Mouse (Mus musculus) urinary bladder, postnatal 10 days (tissue): ENCODE data around the gene Itga2b.

Source experiments
- DNase-seq: peaks from one replicate; pipeline ENCODE4 v3.0.0; 2022; ENCODE audit warnings: low spot score

Gene Itga2b

DNA sequence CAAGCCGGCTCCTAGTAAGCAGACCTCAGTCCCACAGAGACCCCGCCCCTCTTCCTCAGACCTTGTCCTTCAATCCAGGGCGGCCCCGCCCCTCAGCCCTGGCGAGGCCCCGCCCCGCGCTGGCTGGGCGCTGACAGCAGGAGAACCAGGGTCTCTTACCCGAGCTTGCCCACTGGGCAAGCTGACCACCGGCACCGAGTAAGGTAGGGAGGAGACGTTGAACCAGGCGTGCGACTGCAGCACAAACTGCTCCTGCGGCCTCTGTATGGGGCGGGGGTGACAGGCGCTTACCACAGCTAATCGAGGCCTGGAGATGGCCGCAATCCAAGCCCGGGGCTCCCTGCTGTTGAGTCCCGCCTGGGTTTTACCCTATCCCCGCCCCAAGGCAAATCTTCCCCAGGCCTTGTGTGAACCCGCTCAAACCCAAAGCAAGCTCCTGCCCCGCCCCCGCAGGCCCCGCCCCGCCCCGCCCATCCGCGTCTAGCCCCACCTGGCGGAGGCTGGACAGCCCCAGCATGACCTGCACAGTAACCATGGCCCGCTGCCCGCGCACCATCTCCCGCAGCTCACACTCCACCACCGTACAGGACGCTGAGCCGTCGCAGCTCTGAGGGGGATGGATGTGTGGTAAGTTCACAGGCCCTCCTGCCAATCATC lies 14.1 kb downstream of the Itga2b start:
- no peak for DNase-seq

- no peak for DNase-seq
These were observed 16.8 kb downstream of the Itga2b start for GRCm38 (mm10) chr11:102453131-102453530.

- no peak for DNase-seq
These were observed 20.6 kb downstream of the Itga2b start for GRCm38 (mm10) chr11:102449043-102450008.

DNA sequence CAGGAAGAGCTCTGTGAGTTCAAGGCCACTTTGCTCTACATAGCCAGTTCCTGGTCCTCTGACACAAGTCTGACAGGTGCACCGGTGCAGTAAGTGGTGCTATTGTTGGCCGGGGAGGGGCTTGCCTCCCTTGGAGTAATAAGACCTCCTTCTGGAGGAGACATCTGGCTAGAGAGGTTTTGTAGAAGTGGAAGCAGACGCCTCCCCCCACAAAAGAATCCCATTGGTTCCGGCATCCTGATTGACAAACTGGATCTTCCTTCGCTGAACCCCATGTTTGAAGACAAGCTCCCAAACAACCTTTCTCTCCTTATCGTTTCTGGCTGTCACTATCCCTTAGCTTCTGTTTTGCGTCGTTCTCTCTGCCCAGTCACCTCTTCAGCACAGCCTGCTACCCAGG lies 21.6 kb downstream of the Itga2b start:
- DNase-seq, result no peak

DNA sequence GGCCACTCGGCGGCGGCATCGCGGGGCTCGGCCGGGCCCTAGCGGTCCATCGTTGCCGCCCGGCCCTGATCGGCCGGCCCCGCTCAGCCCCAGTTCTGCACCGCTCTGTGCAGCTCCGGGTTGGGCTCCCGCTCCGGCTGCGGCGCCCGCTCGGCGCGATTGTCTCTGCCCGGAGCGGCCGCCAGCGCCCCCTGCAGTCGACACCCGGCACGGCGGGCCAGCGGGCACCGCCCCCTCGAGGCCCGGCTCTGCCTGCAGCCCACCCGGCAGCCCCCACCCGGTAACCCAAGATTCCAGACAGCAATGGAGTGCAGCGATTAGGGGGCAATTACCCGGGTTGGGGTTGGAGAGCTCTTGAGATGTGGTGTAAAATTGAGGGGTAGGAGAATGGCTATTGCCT lies 22.4 kb downstream of the Itga2b start, which contains the start of gene Fam171a2:
Gene Fam171a2, minus strand, starts transcription at position 186 of the 400 bp plus-strand sequence.
- DNase-seq, result no peak

DNA sequence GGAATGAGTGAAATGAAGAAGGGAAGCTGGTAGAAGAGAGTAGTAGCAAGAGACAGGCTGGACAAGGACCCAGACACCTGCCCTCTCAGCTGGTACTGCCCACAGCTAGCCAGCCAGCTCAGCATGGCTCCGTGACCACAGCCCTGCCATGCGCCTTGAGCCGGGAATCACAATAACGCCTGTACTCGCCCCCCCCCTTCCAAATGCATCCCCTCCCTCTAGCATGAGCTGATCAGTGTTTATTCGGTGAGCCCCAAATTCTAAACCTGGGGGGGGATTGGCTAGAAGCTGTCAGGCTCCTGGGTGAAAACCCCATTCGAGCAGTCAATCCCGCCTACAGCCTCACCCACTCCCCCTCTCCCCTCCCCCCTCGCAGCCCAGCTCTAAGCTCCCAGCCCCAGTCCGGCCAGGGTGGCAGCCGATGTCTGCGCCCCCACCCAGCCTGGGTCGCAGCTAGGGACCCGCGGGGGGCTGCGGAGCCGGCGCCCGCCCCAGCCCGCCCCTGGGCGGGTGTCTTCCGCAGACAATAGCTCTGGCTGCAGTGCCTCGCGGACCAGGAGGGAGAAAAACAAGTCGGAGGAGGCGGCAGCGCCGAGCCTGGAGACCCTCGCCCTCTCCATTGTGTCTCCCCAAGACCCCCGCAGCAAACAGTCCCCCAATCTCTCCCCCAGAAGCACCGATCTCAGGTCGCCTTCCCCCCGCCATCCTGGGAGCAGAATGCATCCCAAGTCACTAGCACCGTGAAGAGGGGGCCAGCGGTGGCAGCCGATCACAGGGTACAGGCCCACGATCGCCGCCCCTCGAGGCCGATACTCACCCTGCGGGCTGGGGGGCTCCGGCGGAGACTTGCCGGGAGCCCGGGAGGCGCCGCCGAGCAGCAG lies 23.1 kb downstream of the Itga2b start:
- no peak for DNase-seq

DNA sequence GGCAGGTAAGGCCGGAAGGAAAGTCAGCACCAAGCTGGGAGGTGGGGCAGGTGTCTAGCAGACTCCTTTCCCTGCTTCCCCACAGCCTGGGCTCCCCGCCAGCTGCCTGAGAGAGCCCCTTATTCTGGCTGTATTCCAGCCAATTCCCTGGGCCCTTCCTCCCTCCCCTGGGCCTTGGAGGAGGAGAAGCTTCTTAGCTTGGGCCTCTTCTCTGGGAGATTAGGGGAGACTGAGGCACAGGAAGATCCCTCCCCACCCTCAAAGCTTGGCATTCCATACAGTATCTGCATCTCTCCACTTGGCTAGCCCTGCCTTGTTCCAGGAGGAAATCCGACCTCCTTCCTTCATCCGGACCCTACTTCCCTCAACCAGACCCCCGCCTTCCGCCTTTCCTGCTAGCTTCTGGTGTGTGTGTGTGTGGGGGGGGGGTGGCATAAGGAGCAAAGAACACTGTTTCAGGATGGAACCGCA lies 24.0 kb downstream of the Itga2b start:
- DNase-seq, result no peak

DNA sequence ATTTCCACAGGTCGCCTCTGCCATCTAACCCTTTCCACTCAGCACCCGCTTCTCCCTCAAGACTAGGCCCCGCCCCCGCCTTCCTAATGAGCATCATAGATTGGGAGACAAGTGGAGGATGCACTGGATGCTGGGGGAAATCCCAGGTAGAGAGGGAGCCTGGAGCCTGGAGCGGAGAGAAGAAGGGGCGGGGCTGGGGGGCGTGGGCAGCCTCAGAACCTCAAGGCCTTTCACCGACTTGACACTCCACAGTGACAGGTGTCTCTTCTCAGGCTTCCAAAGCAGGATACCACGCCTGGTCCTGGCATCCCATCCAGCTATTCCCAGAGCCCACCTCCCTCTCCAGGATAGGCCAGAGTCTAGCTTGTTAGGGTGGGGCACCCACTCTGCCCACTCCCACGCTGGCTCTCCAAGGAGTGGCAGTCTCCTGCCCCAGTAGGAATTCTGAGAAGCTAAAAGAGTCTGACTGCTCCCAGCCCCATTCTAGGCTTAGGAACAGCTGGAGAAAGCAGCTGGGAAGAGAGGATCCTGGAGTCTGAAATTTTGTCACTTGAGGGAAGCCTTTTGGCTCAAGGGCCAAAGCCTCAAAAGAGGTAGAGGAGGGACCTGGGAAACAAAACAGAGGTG lies 24.5 kb downstream of the Itga2b start:
- no peak for DNase-seq

GRCm38 (mm10) chr11:102444781-102445180 lies 25.1 kb downstream of the Itga2b start:
- no peak for DNase-seq

DNA sequence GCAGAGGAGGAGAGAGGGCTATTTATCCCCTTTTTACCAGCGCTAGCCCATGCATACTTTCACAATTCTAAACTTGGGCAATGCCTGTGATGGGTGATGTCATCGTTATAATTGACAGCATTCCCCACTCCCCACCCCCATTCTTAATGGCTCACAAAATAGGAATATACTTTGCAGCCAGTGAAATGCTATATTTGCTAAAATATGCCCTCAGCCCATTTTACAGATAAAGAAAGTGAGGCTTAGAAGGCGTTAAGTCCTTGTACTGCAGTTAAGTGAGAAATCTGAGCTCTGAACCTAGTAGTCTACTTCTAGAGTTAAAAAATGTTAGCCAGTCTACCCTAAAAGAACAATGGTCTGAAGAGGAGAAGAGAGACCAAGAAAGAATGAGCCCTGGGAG lies 25.6 kb downstream of the Itga2b start:
- no peak for DNase-seq

GRCm38 (mm10) chr11:102443740-102444139 lies 26.2 kb downstream of the Itga2b start:
- DNase-seq, result no peak

DNA sequence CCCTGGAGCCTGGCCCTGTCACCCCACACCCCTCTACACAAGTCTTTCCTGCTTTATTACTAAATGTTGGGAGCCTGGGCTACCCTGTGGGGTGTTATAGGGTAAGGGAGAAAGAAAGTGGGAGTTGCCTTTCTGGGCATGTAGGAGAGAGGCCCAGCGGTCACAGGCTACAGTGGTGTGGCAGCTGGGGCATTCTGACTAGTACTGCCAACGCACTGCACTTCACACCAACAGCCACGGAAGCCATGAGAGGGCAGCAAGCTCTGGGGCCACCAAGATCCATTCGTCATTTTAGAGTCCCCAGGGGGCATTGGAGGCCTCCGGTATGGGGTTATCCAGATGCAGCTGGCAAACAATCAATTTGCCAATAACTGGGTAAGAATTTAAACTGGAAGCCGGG lies 27.8 kb downstream of the Itga2b start:
- DNase-seq, result no peak

DNA sequence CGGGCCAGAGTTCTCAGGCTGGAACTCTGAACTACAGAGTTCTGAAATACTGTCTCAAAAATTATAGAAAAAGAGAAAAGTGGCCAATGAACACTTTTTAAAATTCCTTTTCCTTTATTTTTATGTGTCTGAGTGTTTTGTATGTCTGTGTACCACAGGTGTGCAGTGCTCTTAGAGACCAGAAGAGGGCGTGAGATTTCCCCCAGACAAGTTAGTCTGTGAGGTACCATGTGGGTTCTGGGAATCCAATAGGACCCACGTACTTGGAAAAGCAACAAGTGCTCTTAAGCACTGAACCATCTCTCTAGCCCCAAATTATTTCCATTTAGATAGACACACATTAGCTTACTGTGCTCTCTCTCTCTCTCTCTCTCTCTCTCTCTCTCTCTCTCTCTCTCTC lies 28.5 kb downstream of the Itga2b start:
- DNase-seq, result no peak

DNA sequence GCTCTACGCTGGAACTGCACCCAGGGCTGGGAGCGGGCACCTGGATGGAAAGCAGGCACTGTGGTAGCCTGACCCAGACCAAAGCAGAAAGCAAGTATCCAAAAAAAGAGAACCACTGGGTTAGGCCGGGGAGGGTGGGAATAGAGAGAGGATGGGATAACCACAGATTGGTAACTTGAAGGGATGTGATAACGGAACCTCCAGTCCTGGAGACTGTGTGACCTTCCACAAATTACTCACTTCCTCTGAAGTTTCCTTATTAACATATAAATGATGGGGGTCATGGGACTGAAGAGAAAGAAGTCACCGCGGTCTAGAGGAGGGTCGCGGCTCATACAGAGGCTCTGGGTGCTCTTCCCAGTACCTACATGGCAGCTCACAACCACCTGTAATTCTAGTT lies 29.7 kb downstream of the Itga2b start:
- no peak for DNase-seq

DNA sequence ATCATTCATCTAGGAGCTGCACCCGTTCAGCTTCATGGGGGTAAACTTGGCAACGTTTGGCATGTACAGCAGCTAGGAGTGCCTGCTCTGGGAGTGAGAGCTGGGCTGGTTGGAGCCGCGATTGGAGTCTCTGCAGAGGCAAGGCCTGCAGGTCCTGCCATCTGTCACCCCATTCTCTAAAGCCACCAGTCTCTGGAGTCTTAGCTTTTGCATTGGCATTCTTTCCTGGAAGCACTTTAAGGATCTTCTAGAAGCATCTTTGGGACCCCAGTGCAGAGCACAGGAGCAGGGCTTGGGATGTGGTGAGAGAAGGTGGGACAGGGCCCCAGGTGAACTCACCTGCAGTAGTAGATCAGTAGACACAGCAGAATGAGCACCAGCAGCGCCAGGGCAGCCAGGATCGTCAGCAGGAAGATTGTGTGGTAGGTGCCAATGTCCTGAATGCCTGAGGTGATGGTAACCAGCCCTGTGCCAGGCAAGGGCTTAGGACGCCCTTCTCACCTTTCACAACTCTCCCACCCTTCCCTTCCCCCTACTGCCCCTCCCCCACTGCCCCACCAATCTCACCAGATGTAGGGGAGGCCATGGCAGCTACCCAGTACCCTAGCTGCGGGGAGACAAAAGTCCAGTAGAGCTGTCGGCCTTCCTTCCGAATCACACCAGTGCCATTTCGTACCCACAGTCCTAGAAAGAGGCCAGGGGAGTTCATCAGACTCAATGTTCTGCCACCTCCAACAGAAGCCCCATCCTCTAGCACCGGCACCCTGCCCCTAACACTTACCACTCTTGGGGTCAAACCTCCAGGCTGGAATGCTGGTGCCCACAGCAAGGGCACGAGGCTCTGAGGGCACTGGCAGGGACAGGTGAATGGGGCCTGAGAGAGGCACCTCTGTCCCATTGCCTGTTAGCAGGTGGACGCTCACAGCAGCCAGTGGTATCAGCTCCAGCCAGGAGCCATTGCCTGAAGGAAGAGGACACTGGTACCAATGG lies 30.5 kb downstream of the Itga2b start:
- no peak for DNase-seq

- peak; percentile 70 for DNase-seq
These were observed 31.5 kb downstream of the Itga2b start for GRCm38 (mm10) chr11:102438212-102439092.

GRCm38 (mm10) chr11:102437120-102438061 lies 32.5 kb downstream of the Itga2b start:
- no peak for DNase-seq

GRCm38 (mm10) chr11:102436471-102436790 lies 33.5 kb downstream of the Itga2b start:
- no peak for DNase-seq
